Mouse (Mus musculus) lung, adult 18-20 months (tissue): ENCODE measurements around the gene Tmc4.
A peak's percentile ranks its signal among the peaks of the same experiment; 100 is the strongest.
"Not testable (repeated sequence)": the region's sequence is repeated elsewhere in the genome, so short reads cannot be mapped to it uniquely, and the experiment has no call there.

ENCODE experiments used
- DNase-seq, 2 experiments: peaks; one replicate each; pipeline ENCODE4 v3.0.0; 2022; ENCODE audit warnings: mixed read lengths in 2 of 2

The Tmc4 gene

DNA sequence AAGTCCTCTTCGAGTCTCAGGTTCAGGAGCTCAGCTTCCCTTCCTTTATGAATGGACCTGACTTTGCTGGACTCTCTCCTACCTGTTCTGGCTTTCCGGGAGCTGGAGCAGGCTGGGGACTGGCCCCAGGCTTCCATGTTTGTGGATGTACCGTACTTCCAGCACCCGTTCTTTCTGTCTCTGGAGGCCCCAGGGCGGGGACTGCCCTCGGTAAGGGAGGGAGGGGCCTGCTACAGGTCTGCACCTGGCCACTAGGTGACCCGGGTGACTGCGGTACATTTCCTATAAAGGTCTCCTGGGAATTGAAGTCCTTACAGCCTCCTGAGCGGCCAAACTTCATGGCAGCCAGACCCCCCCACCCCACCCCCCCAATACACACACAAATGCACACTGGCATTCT lies at the start of gene Tmc4:
Gene Tmc4, minus strand, starts transcription at position 212 of the 400 bp plus-strand sequence.
- DNase-seq: peak; percentile 70 to 83

DNA sequence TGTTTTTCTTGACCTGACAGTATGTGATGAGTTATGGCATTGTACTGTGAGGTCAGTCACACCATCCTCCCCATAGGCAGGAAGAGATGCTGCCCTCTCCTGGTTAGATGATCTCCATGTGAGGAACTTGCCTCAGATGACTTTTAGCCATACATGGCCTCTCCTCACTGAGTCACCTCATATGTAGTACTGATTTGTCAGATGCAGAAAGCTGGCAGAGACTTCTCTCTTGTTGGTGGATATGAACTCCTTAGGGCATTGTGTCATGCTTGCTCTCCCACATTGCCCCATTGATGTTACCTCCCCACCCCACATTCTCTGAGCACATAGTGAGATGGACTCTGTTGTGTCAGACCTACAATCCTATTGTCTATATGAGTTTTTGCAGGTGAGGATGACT lies 48.1 kb upstream of the Tmc4 start:
- DNase-seq: not testable (repeated sequence)

DNA sequence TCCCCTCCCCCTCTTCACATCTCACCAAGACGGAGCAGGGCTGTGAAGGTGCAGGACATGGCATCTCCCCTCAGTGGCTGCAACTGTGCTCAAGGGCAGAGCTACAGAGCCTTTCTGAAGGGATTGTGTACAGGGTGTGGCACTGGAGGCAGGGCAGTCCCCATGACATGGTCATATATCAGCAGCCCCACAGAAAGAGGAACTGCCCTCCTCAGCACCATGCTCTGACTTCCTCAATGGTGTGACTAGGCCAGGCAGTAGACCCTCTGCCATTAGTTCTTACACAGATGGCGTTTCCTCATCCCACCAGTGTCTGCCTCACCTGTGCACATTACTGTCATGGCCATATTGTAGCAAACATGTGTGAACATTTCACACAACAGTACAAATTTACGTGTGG lies 42.9 kb upstream of the Tmc4 start, which contains the start of gene Pirb:
Gene Pirb, minus strand, starts transcription at position 124 of the 400 bp plus-strand sequence.
- not testable (repeated sequence) for DNase-seq

DNA sequence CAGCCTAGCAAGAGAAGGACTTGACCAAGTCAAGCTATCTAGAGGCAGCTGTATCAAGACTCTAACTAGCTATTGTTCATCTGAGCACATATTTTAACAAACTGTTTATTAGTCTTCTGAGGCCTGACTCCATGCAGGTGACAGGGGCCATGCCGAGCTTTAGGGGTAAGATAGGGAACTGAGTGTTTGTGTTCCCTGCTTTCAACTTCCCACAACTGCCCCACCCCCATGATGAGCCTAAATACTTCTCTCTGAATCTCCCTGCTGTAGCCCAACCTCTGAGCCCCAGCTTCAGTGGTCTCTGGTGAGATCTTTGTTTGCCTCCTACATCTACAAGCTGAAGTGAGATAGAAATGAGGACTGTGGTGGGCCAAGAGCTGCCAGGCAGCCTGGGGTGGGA lies 37.9 kb upstream of the Tmc4 start:
- no peak for DNase-seq

DNA sequence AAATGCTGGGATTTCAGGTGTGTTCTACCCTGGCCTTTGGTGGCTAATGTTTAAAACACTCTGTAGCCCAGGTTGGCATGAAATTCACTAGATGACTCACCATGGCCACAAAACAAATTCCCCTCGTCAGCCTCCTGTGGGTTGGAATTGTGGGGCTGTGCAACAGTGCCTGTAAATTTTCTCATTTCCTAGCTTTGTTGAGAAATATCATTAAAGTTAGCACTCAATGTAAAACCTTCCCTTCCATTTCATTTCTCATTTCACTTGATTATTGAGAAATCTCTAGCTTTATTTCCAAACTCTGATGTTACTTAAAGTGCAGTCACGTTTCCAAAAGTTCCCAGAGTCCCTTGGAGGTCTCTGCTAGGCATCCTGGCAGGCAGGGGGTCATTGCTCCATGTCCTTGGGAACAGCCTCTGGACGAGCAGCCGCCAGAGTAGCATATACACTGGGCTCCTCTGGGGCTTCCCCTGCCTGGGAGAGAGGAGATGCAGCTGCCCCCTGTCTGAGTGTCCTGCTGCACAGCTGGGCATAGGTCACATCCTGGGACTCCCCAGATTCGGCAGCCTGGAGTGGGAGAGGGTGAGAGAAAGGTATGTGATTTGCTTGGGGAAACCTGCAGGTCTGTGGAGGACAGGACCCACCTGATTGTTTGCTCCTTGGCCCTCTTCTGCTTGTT lies 35.0 kb upstream of the Tmc4 start:
- no peak for DNase-seq

DNA sequence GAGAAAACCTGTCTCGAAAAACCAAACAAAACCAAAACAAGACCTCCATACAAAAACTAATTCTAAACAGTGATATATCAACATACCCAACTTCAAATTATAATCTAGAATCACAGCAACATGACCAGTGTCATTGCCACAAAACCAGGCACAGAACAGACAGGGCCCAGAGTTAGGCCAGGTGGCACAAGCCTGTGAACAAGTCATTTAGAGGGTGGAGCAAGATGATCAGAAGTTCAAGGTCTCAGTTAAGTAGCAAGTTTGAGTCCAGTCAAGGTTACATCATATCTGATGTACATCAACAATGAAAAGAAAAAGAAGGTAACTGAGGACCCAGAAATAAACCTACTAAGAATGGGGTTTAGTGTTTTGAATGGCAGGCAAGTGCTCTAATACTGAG lies 31.6 kb upstream of the Tmc4 start:
- DNase-seq: no peak

DNA sequence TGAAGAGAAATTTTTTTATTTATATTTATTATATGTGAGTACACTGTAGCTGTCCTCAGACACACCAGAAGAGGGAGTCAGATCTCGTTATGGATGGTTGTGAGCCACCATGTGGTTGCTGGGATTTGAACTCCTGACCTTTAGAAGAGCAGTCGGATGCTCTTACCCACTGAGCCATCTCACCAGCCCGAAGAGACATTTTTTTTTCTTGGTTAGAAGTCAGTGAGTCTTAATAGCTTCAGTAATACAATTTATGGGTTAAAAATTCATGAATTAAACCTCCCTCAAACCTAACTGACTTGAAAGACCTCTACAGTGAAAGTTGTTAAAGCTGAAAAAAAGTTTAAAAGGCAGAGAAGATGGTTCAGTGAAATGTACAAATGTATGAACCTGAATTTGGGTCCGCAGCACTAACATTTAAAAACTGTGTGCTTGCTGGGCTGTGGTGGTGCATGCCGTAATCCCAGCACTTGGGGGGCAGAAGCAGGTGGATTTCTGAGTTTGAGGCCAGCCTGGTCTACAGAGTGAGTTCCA lies 31.2 kb upstream of the Tmc4 start:
- not testable (repeated sequence) for DNase-seq

DNA sequence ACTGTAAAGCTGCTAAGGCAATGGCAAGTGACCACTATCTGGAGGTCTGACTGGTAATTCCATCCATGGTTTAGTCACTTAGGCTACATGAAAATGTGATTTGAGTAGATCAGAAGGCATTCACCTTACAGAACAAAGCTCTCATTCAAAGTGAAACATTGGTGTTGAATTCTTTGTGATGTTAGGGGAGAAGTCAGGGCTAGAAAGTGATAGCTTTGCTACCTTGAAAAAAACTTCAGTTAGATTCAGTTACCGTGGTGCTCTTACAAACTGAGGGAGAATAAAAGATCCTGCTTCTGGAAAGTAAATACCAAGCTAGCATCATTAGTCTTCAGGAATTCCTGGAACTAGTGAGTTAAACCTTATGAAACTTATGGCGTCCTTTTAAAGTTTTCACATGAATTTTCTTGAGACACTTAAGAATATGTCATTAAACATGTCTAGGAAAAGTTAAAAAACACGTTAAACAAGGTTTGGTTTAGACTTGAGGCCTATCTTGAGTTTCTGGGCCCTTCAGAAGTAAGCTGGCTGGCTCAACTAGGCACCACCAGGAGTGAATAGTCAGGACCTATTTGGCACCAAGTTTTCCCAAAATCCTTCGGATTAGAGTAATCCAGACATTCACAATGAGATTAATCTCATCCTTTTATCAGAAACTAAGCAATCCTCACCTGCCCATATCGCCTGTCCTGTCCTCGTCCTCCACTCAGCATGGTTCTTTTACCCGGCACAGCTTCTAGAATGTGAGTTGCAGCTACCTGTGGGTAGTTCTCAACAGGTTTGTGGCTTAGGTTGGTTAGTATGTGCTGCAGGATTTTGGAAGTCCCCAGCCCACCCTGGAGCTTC lies 30.4 kb upstream of the Tmc4 start:
- no peak for DNase-seq

DNA sequence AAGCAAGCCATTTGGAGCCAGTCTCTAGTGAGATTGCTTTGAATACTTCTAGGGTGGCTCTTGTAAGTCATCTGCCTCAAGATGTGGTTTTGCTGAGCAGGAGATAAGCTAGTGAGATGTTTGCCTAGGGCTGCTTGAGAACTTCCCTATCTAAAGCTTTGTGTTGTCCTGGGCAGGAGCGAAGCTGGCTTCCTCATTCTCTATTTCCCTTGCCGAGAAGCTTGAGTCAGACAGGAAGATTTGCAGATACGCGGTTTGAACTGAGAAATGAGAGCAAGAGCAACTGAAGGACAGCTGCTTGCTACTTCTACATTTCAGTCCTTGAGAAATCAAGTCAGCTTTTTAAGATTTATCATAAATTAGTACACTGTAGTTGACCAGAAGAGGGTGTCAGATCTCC lies 29.7 kb upstream of the Tmc4 start:
- peak; percentile 33 to 40 for DNase-seq

DNA sequence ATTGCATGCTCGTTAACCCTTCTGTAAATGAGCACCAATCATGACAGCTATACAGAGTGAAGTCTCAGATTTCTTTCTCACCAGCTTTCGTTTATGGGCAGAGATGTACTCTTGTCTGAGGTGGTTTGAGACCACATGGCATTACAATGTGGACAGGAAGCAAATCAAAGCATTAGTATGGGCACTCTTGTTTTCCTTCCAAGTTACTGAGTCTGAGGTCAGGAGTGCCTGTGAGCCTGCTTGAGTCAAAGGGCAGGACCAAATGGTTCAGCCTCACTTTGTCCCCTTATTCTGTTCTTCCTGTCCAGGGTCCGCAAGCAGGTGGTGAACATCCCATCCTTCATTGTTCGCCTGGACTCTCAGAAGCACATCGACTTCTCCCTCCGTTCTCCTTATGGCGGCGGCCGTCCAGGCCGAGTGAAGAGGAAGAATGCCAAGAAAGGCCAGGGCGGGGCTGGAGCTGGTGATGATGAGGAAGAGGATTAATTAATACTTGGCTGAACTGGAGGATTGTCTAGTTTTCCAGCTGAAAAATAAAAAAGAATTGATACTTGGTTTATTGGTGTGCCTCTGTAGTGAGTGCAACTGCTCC lies 29.1 kb upstream of the Tmc4 start:
- DNase-seq: no peak

DNA sequence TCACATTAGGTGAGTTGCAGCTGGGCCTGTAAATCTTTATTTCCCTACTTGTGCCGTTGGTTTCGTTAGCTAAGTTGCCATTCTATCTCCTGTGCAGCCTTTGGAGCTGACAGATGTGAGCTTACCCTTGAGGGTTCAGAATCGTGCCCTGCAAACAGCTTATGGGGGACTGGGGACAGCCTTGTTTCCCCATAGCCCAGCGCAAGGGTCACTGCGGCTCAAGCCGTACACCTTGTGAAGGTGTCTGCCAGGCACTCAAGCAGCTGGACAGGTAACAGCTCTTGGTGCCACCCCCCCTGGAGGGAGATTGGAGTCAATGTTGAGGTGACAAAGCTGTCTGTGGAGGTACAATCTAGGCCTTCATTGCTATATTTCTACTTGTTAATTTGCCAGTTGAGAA lies 28.6 kb upstream of the Tmc4 start:
- no peak for DNase-seq

DNA sequence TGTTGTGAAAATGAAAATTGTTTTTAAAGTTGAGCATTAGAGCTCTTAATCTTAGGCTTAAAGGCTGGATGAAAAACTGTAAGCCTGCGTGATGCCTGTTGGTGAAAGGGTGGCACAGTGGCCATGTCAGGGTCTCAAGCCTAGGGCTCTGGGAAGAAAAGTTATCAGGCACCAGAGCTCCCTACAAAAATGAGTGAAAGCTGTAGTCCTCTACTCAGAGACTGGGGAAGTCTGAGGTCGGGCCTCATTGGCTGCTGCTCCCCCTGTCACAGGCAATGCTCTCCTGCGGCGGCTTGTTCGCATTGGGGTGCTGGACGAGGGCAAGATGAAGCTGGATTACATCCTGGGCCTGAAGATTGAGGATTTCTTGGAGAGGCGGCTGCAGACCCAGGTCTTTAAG lies 28.1 kb upstream of the Tmc4 start:
- DNase-seq: not testable (repeated sequence)

DNA sequence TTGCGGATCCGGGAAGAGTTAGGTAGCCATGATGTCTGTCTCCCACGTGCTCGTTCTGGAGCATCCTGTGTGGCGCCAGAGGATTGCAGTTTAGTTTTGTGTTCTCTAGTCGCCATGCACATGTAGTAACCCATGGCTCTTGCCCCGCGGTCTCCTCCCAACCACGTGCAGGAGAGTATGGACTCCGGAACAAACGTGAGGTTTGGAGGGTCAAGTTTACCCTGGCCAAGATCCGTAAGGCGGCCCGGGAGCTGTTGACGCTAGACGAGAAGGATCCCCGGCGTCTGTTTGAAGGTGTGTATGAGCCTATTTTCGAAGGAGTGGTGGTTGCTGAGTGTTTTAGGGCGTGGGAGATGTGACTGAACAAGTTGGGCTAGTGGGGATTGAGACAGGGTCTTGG lies 27.1 kb upstream of the Tmc4 start:
- no peak for DNase-seq

DNA sequence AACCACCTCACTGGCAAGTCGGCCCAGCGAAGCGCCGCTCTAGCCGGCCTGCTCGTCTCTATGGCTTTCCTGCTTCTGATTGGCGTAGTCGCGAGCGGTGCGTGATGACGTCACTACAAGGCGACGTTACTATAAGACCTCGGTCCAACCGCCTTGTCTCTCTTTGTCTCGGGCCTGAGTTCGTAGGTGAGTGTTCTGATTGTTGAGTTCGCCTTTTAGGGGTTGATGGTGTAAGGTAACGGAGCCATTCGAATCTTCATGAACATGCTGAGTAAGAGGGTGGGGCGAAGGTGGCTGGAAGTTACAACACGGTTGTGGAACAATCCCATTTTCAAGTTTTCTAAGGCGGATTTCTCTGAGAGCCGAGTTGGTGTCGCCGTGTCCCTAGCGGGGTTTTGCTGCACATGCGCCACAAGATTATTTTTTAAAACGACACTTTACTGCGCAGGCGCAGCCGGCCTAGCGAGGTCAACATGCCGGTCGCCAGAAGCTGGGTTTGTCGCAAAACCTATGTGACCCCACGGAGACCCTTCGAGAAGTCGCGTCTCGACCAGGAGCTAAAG lies 26.6 kb upstream of the Tmc4 start, which contains the start of gene Rps9:
Gene Rps9, plus strand, starts transcription at position 115 of the 563 bp plus-strand sequence.
- DNase-seq: peak; percentile 96 to 97

DNA sequence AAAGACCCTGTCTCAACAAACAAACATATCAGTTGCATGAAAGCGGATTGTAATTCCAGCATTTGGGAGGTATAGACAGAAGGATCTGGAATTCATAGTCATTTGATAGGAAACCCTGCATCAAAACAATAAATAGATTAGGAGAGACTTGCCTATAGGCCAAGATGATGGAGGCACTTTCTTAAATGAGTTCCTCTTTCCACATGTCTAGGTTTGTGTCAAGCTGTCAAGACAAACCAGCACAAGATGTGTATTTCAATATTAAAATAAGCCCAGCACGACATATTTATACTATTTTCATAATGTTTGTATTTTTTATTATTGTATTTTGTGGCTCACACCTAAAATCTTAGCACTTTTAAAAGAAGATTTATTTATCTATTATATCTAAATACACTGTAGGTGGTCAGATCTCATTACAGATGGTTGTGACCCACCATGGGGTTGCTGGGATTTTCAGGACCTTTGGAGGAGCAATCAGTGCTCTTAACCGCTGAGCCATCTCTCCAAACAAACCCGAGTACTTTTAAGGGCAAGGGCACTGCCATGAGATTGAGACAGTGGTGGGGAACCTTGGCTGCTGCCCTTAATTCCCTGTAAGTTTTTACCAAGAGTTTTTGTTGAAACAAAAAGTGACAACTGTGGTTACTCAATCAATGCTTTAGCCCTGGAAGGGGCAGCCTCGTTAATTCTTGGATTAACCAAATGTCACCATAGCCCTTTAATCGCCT lies 26.0 kb upstream of the Tmc4 start:
- DNase-seq: no peak

DNA sequence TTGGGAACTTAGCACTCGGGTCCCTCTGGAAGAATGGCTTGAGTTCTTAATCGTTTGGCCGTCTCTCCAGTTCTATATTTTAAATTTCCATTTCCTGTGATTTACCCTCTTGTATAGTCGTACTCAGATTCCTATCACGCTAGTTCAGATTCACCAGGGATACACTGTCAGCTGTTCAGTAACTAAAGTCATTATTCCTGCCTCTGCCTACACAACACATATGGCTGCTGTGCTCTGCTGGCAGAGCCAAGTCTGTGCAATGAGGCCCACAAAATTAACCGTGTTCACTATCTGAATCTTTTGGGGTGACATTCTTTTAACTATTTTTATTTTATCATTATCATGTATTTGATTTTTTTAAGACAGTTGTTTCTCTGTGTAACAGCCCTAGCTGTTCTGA lies 21.1 kb upstream of the Tmc4 start:
- DNase-seq: no peak

DNA sequence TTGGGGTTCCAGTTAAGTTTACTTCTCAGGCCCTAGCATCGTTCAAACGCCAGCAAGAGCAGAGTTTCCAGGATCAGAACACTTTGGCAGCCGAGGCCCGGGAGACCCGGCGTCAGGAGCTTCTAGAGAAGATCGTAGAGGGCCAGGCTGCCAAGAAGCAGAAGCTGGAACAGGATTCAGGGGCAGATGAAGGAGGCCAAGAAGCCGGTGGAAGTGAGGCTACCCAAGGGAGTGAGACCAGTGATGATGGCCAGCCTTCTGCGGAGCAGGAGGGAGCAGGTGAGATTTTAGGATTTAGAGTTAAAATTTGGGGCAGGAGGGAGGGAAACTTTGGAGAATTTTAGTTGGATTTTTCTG lies 17.6 kb upstream of the Tmc4 start:
- not testable (repeated sequence) for DNase-seq

DNA sequence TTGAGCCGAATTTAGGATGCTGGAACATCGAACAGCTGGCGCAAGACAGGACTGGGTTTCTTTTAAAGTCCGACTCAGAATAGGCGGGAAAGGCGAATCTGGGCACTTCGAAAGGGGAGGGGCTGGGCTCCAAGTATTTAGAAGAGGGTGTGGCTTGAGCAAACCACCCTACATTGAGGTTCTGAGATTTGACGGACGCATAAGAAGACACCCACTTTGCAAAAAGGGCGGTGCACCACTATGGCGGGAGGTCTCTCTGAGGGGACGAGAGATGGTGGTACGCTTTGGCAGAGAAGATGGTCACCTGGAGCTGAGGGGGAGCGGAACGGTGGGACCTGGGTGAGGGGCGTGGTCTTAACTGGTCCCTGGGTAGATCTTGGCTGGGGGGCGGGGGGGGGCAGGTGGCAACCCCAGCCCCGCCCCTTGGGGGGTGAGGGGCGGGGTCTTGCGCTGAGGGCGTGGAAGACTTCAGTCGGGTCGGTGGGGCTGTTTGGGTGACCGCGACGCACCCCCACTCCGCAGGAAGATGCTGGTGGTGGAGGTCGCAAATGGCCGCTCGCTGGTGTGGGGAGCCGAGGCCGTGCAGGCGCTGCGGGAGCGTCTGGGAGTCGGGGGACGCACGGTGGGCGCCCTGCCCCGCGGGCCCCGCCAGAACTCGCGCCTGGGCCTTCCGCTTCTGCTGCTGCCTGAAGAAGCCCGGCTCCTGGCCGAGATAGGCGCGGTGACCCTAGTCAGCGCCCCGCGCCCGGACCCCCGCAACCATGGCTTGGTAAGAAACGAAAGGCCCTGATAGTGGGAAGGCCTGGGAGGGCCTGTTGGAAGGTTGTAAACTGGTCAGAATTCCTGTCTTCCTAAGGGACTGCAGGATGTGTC lies 17.0 kb upstream of the Tmc4 start:
- peak; percentile 83 to 84 for DNase-seq

DNA sequence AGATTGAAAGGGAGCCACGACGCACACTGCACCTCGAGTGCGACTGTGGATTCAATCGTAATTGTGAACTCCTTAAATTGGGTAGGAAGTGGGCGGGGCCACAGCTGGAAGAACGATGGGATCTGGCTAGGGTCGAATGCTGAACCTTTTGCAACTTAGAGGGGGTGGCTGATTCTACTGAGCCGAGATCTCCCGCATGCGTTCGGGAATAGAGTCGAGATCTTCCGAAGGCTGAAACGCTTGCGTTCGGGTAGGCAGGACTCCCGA lies 16.4 kb upstream of the Tmc4 start:
- no peak for DNase-seq

DNA sequence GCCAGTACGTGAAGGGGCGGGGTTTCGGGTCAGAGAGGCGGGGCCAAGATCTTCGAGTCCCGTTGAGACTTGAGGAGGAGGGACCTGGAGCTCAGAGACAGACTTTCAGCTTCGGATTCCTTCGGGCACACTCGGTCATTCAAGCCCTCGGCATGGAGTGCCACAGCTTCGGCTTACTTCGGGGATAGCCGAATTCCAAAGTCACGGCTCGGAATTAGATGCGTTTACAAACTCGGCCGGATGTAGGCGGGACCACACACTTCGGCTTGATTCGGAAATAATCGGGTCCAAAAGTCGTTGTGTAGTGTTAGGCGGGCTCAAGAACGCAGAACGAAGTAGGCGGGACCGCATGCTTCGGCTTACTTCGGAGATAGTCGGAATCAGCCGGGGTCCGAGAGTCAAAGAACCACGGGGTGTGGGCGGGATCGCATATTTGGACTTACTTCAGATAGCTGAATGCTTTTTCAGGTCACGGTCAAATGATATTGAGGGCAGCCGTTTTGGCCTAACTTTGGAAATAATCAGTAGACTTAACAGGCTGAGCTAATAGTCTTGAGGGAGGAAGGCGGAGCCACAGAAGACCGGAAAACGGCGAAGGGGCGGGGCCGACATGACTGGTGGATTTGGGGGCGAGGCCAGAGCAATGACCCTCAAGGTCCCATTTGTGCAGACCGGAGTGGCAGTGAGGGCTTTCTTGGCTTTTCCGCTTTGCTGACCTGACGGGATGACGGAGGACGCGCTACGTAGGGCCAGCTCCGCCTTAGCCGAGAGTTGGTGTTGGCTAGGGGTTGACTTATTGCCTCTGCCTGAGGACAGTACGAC lies 15.8 kb upstream of the Tmc4 start, which contains the start of gene Mboat7:
Gene Mboat7, minus strand, starts transcription at position 537 of the 822 bp plus-strand sequence.
- peak; percentile 98 for DNase-seq
